19 mouse cellular contexts compared by ENCODE assay signal in genomic region chr4:96718503-96718902, GRCm38 (mm10). TPM values are rescaled to one million over a fixed set of nuclear protein-coding genes. Genes with fewer than 3 reads are reported as not detected.
DNase-seq lines count a peak whose midpoint lies in the region; ATAC-seq and TF ChIP-seq lines count a peak whose summit lies in the region.
"Had no signal": no experiment of that assay in that cellular context is flagged by ENCODE, and none has a peak within 500 bp of the region (broad histone marks: within the 10 kb centered on the region; RNA-seq: fewer than 3 reads in every experiment).

No protein-coding gene starts in this region.

- no peak overlapping the region for H3K4me2 ChIP-seq in forebrain, embryonic 15.5 days (replicated peaks)
- H3K4me2 ChIP-seq in hindbrain, embryonic 15.5 days, result no peak overlapping the region
- H3K4me2 ChIP-seq: kidney, embryonic 15.5 days; liver, embryonic 11.5 days; lung, embryonic 14.5 days had no signal

- no peak overlapping the region for H3K4me3 ChIP-seq in left cerebral cortex, adult 2 months
- no peak overlapping the region for H3K4me3 ChIP-seq in forebrain, embryonic 15.5 days
- H3K4me3 ChIP-seq in hindbrain, embryonic 15.5 days, result no peak overlapping the region
- H3K4me3 ChIP-seq: kidney, embryonic 15.5 days; myocyte had no signal

- no peaks in the 10 kb centered on the region for H3K4me1 ChIP-seq in forebrain, embryonic 15.5 days
- no peaks in the 10 kb centered on the region for H3K4me1 ChIP-seq in hindbrain, embryonic 15.5 days (replicated peaks)
- H3K4me1 ChIP-seq: kidney, embryonic 15.5 days had no signal

- DNase-seq in left cerebral cortex, adult 2 months (ENCODE audit: extremely low spot score in 1 of 2, low spot score in 2 of 2), result no peak
- no peak for DNase-seq in left cerebral cortex, postnatal 4 days
- DNase-seq in skeletal muscle tissue, adult 2 months (ENCODE audit: low read depth, low spot score), result peak; percentile 67
- no peak for DNase-seq in kidney, adult 11 months
- DNase-seq: adrenal gland, adult 2 months; cerebellum, adult 8-10 months; lung, embryonic 14.5 days had no signal

- TF ChIP-seq CTCF in left cerebral cortex, adult 2 months (IDR thresholded peaks at IDR 0.05), result no peak

- no peak overlapping the region for H3K9ac ChIP-seq in forebrain, embryonic 15.5 days (replicated peaks)
- H3K9ac ChIP-seq in hindbrain, embryonic 15.5 days, result no peak overlapping the region
- H3K9ac ChIP-seq: kidney, embryonic 15.5 days; lung, embryonic 14.5 days had no signal

- intact Hi-C loops in left cerebral cortex, adult 2 months (cut with DNase I), result loop anchor here (5.0 to 10.0 kb wide), 2 partner anchors 79 to 256 kb away; no protein-coding TSS in a partner anchor
- intact Hi-C loops in left cerebral cortex, postnatal 4 days (cut with DNase I), result no loop called here

- no peaks in the 10 kb centered on the region for H3K27me3 ChIP-seq in forebrain, embryonic 15.5 days
- no peaks in the 10 kb centered on the region for H3K27me3 ChIP-seq in hindbrain, embryonic 15.5 days
- H3K27me3 ChIP-seq: kidney, embryonic 15.5 days had no signal

- peak overlapping the region; percentile 55 for H3K27ac ChIP-seq in left cerebral cortex, adult 2 months
- peak overlapping the region; percentile 60; the same call in 1 of the 2 replicates for H3K27ac ChIP-seq in forebrain, embryonic 15.5 days (replicated peaks)
- peak overlapping the region; percentile 66 for H3K27ac ChIP-seq in hindbrain, embryonic 15.5 days (replicated peaks)
- H3K27ac ChIP-seq: kidney, embryonic 15.5 days had no signal

- H3K9me3 ChIP-seq in forebrain, embryonic 15.5 days, result no peaks in the 10 kb centered on the region
- H3K9me3 ChIP-seq in hindbrain, embryonic 15.5 days, result no peaks in the 10 kb centered on the region
- H3K9me3 ChIP-seq: kidney, embryonic 15.5 days had no signal

- H3K36me3 ChIP-seq in forebrain, embryonic 15.5 days, result no peaks in the 10 kb centered on the region
- no peaks in the 10 kb centered on the region for H3K36me3 ChIP-seq in hindbrain, embryonic 15.5 days
- H3K36me3 ChIP-seq: kidney, embryonic 15.5 days had no signal

- no peak for ATAC-seq in forebrain, embryonic 15.5 days (replicated peaks)
- no peak for ATAC-seq in hindbrain, embryonic 15.5 days (ENCODE audit: low FRiP score, low read depth)
- ATAC-seq in granulocyte monocyte progenitor cell, adult 5-6 weeks (replicated peaks; ENCODE audit: poor library complexity, severe bottlenecking), result no peak

RNA-seq across cellular contexts. Expression of gene Cyp2j5, which starts 54.5 kb away (rescaled TPM):
- not detected for total RNA-seq in left cerebral cortex, adult 2 months (2021)
- total RNA-seq in left cerebral cortex, postnatal 4 days (2021), result not detected
- not detected in 2 replicates for polyA plus RNA-seq in forebrain, embryonic 15.5 days (2015; fragmentation: Nextera tagmentation; extraction: Ambion mirVana)
- polyA plus RNA-seq in hindbrain, embryonic 15.5 days (2015; fragmentation: Nextera tagmentation; extraction: Ambion mirVana), result not detected in 2 replicates
- total RNA-seq in granulocyte monocyte progenitor cell, adult 5-6 weeks (2014; fragmentation: Nextera tagmentation), result not detected in 2 replicates
- not detected in 2 replicates for total RNA-seq in granulocyte monocyte progenitor cell, adult 5-6 weeks (2017)
- total RNA-seq: ES-E14; heart, adult 8-10 months; layer of hippocampus, postnatal 10 days; left cerebral cortex, postnatal 36 days had no signal
- polyA plus RNA-seq: adrenal gland, adult 2 months; heart, postnatal 0 days; intestine, embryonic 14.5 days; lung, embryonic 14.5 days; myocyte had no signal
